Mouse (Mus musculus): ENCODE measurements around the gene Mbd6. TPM values are rescaled to one million over a fixed set of nuclear protein-coding genes. Genes with fewer than 3 reads are reported as not detected.

Gene Mbd6
- polyA plus RNA-seq, 1 experiment, result 124 TPM

DNA sequence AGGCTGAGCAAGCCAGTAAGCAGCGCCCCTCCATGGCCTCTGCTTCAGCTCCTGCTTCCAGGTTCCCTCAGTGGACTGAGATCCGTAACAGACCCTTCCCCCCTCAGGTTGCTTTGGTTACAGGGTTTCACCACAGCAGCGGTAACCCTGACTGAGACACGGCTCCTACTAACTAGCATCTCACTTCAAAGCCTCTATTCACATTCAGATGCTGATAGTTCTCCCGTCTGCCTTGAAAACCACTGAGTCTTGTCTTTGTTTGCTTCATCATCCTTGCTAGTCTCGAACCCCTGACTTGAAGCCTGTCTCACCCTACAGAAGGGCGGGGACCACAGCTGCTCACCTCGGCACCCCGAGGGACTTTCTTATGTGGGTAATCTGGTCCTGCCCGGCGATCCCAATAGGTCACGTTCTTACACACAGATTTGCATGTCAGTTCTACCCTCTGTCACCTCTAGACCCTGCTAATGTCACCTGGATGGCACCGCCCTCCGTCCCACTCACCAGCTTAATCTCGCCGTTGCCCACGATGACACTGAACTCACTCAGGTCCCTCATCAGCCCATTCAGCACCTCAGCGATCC is 50.5 kb downstream of the Mbd6 start:
- no peak overlapping the region for H3K4me3 ChIP-seq (ENCODE audit: control insufficient read depth, insufficient read depth, low read length)
- H3K4me1 ChIP-seq (replicated peaks; ENCODE audit: control insufficient read depth, insufficient read depth, low read length), result no peaks in the 10 kb centered on the region
- TF ChIP-seq CTCF (IDR thresholded peaks at IDR 0.05; ENCODE audit: borderline replicate concordance, control insufficient read depth, extremely low read depth, insufficient read depth, low read length, poor library complexity), result no peak
- TF ChIP-seq POLR2A (IDR thresholded peaks at IDR 0.05; ENCODE audit: control insufficient read depth, extremely low read depth, insufficient read depth, low read length, poor library complexity), result no peak
- WGBS, result 81% methylated on average over 18 of the region's 18 CpGs
- H3K27ac ChIP-seq (ENCODE audit: control insufficient read depth, insufficient read depth, low read length), result no peak overlapping the region
- no peak for DNase-seq
- H3K36me3 ChIP-seq (ENCODE audit: control insufficient read depth, insufficient read depth, low read length), result no peaks in the 10 kb centered on the region
- peaks cover 3% of the 10 kb centered on the region; the same call in 1 of the 2 replicates for H3K27me3 ChIP-seq (ENCODE audit: control insufficient read depth, insufficient read depth, low read length)

DNA sequence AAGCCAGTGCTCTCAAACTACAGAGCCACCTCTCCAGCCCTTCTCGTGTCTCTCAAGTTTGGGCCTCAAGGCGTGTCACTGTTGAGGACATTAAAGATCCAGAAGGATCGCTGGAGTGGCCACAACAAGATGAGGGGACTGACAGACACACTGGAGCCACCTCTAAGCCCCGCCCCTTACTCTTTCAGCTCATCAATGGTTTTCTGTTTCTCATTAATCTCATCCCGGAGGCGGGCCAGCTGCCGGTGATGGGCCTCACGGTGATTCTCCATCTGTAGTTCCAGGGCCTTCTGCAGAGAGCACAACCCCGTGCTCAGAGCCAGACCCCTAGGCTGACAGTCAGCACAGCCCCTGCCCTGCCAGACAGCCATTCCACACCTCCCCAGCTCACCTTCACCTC is 52.3 kb downstream of the Mbd6 start:
- WGBS, result 90% methylated on average over 9 of the region's 9 CpGs
- TF ChIP-seq CTCF (IDR thresholded peaks at IDR 0.05; ENCODE audit: borderline replicate concordance, control insufficient read depth, extremely low read depth, insufficient read depth, low read length, poor library complexity) (no peak), POLR2A (IDR thresholded peaks at IDR 0.05; ENCODE audit: control insufficient read depth, extremely low read depth, insufficient read depth, low read length, poor library complexity) (no peak)
- Histone ChIP-seq H3K4me3 (ENCODE audit: control insufficient read depth, insufficient read depth, low read length) (no peak overlapping the region), H3K27ac (ENCODE audit: control insufficient read depth, insufficient read depth, low read length) (no peak overlapping the region), H3K27me3 (ENCODE audit: control insufficient read depth, insufficient read depth, low read length) (peaks cover 3% of the 10 kb centered on the region; the same call in 1 of the 2 replicates), H3K4me1 (replicated peaks; ENCODE audit: control insufficient read depth, insufficient read depth, low read length) (no peaks in the 10 kb centered on the region), H3K36me3 (ENCODE audit: control insufficient read depth, insufficient read depth, low read length) (no peaks in the 10 kb centered on the region)
- DNase-seq, result no peak

DNA sequence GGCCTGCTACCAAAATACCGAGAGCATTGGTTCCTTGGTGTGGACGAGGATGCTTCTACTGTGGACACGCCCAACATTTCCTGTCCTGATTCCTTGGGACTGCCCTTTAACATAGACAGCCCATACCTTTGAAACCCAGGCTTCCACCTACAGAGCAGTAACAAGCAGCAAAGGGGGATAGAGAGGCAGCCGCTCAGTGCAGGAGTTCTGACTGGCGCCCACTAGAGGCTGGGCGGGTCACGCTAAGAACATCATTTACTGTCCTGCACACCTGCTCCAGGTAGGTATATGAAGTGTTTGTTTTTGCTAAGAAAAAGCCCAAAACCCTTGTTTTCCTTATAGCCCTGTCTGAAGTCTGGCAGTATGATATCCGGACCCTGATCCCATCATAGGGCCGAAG is 55.7 kb downstream of the Mbd6 start:
- Histone ChIP-seq H3K27ac (ENCODE audit: control insufficient read depth, insufficient read depth, low read length) (no peak overlapping the region), H3K36me3 (ENCODE audit: control insufficient read depth, insufficient read depth, low read length) (no peaks in the 10 kb centered on the region), H3K4me3 (ENCODE audit: control insufficient read depth, insufficient read depth, low read length) (no peak overlapping the region), H3K4me1 (replicated peaks; ENCODE audit: control insufficient read depth, insufficient read depth, low read length) (peaks cover 12% of the 10 kb centered on the region), H3K27me3 (ENCODE audit: control insufficient read depth, insufficient read depth, low read length) (peaks cover 6% of the 10 kb centered on the region; the same call in 1 of the 2 replicates)
- 92% methylated on average over 9 of the region's 9 CpGs for WGBS
- peak; percentile 29 for DNase-seq
- no peak for TF ChIP-seq POLR2A (IDR thresholded peaks at IDR 0.05; ENCODE audit: control insufficient read depth, extremely low read depth, insufficient read depth, low read length, poor library complexity)
- peak; percentile 40; the same call in 1 of the 2 replicates for TF ChIP-seq CTCF (IDR thresholded peaks at IDR 0.05; ENCODE audit: borderline replicate concordance, control insufficient read depth, extremely low read depth, insufficient read depth, low read length, poor library complexity)

Other genes with a start within 250 kb of the Mbd6 start
- gene Mettl1, start 247.6 kb downstream of the Mbd6 start, polyA plus RNA-seq (2012; rRNA removed), result 13.7 and 15.7 TPM in 2 replicates
- gene Eef1akmt3, start 247.5 kb downstream of the Mbd6 start, polyA plus RNA-seq (2012; rRNA removed), result 0.08 and 0.13 TPM in 2 replicates
- 0.32 and 0.38 TPM in 2 replicates for gene Cyp27b1, start 240.8 kb downstream of the Mbd6 start, polyA plus RNA-seq (2012; rRNA removed)
- gene March9, start 228.8 kb downstream of the Mbd6 start, polyA plus RNA-seq (2012; rRNA removed), result 4.4 and 5.4 TPM in 2 replicates
- gene Cdk4, start 225.5 kb downstream of the Mbd6 start, polyA plus RNA-seq (2012; rRNA removed), result 375 and 384 TPM in 2 replicates
- gene Tspan31, start 218.8 kb downstream of the Mbd6 start, polyA plus RNA-seq (2012; rRNA removed), result 39.5 and 45.2 TPM in 2 replicates
- gene Agap2, start 213.7 kb downstream of the Mbd6 start, polyA plus RNA-seq (2012; rRNA removed), result 123 and 149 TPM in 2 replicates
- gene Os9, start 167.9 kb downstream of the Mbd6 start, polyA plus RNA-seq (2012; rRNA removed), result 97.0 and 106 TPM in 2 replicates
- gene B4galnt1, start 123.8 kb downstream of the Mbd6 start, polyA plus RNA-seq (2012; rRNA removed), result 196 and 239 TPM in 2 replicates
- gene Slc26a10, start 108.4 kb downstream of the Mbd6 start, polyA plus RNA-seq (2012; rRNA removed), result 3.6 and 6.4 TPM in 2 replicates
- 4.2 and 5.6 TPM in 2 replicates for gene Arhgef25, start 98.9 kb downstream of the Mbd6 start, polyA plus RNA-seq (2012; rRNA removed)
- 222 and 263 TPM in 2 replicates for gene Dtx3, start 93.3 kb downstream of the Mbd6 start, polyA plus RNA-seq (2012; rRNA removed)
- gene Pip4k2c, start 77.4 kb downstream of the Mbd6 start, polyA plus RNA-seq (2012; rRNA removed), result 34.4 and 36.1 TPM in 2 replicates
- gene Kif5a, start 25.7 kb downstream of the Mbd6 start, polyA plus RNA-seq (2012; rRNA removed), result 1.2 and 1.5 TPM in 2 replicates
- gene Dctn2, start 22.6 kb downstream of the Mbd6 start, polyA plus RNA-seq (2012; rRNA removed), result 168 and 200 TPM in 2 replicates
- 65.8 and 77.2 TPM in 2 replicates for gene Mars, start 22.8 kb upstream of the Mbd6 start, polyA plus RNA-seq (2012; rRNA removed)
- 105 and 111 TPM in 2 replicates for gene Arhgap9, start 32.9 kb upstream of the Mbd6 start, polyA plus RNA-seq (2012; rRNA removed)
- gene Gli1, start 53.0 kb upstream of the Mbd6 start, polyA plus RNA-seq (2012; rRNA removed), result 0.61 and 0.77 TPM in 2 replicates
- 0.04 TPM in 1 of 2 replicates, not detected in the other for gene Inhbe, start 65.4 kb upstream of the Mbd6 start, polyA plus RNA-seq (2012; rRNA removed)
- 0.06 TPM in 1 of 2 replicates, not detected in the other for gene Inhbc, start 81.4 kb upstream of the Mbd6 start, polyA plus RNA-seq (2012; rRNA removed)
- gene R3hdm2, start 91.3 kb upstream of the Mbd6 start, polyA plus RNA-seq (2012; rRNA removed), result 135 and 149 TPM in 2 replicates
- gene Stac3, start 212.7 kb upstream of the Mbd6 start, polyA plus RNA-seq (2012; rRNA removed), result 2.2 and 3.9 TPM in 2 replicates
- gene Ndufa4l2, start 225.9 kb upstream of the Mbd6 start, polyA plus RNA-seq (2012; rRNA removed), result 6.2 and 13.5 TPM in 2 replicates
- 171 and 198 TPM in 2 replicates for gene Shmt2, start 233.4 kb upstream of the Mbd6 start, polyA plus RNA-seq (2012; rRNA removed)
- 0.06 and 0.20 TPM in 2 replicates for gene Nxph4, start 245.5 kb upstream of the Mbd6 start, polyA plus RNA-seq (2012; rRNA removed)